Mouse (Mus musculus) megakaryocyte, embryonic 14.5 days (primary cell): ENCODE measurements around the gene 2610507B11Rik.

ENCODE experiments used
- FLI1 ChIP-seq: IDR thresholded peaks from 2 replicates; pipeline ENCODE4 v1.6.1; 2012; ENCODE audit warnings: low read length, inconsistent platforms, mixed read lengths
- GATA1 ChIP-seq: IDR thresholded peaks from 3 replicates; pipeline ENCODE4 v1.6.1; 2012; ENCODE audit warnings: mixed read lengths, low read length, inconsistent platforms, borderline replicate concordance

DNA sequence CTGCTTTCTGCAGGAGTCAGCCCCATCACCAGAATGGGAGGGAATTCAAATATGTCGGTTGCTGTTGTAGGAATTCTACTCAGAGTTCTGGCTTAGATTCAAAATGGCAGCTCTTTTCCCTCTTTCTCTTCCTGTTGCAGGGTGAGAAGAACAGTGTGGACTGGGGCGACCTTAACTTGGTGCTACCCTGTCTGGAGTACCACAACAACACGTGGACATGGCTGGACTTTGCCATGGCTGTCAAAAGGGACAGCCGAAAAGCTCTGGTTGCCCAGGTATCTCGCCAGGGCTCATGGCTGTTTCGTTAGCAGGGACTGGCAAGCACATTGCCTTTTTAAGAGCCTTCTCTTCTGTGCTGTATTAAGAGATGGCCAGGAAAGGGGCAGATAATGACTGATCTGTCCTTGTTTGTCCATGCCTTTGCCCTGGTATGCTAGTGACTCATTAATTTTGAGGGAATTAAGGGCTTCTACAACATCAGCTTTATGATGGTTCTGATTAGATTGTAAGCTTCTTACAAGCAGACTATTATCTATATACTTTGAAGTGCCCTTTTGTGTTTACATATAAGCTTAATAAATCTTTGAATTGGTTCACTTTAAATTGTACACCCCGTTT lies 27.7 kb downstream of the 2610507B11Rik start:
- TF ChIP-seq GATA1 (no peak), FLI1 (no peak)
